Mouse (Mus musculus) midbrain, embryonic 13.5 days (tissue): ENCODE results near the gene Rdh16f2. TPM values are rescaled to one million over a fixed set of nuclear protein-coding genes. Genes with fewer than 3 reads are reported as not detected.
"Not testable (repeated sequence)": the region's sequence is repeated elsewhere in the genome, so short reads cannot be mapped to it uniquely, and the experiment has no call there.

Experiments used
- ATAC-seq: fragments of 200-750 bp; cut with Nextera tagmentation; 2 replicates; pipeline ENCODE4 v1.8.0; 2017; ENCODE audit warnings: mild to moderate bottlenecking, moderate TSS enrichment, moderate library complexity
- H3K27ac ChIP-seq: fragments of 300-500 bp; sonication (generic); 2 replicates; pipeline ENCODE4 v1.5.1; 2015; ENCODE audit warnings: inconsistent platforms, mild to moderate bottlenecking, moderate library complexity
- H3K27me3 ChIP-seq: fragments of 300-500 bp; sonication (generic); 2 replicates; pipeline ENCODE4 v1.6.1; 2015; ENCODE audit warnings: mild to moderate bottlenecking, inconsistent platforms
- H3K36me3 ChIP-seq: fragments of 300-500 bp; sonication (generic); 2 replicates; pipeline ENCODE4 v1.6.1; 2015; ENCODE audit warnings: mild to moderate bottlenecking, inconsistent platforms
- H3K4me1 ChIP-seq: fragments of 300-500 bp; sonication (generic); replicated peaks from 2 replicates; pipeline ENCODE4 v1.6.1; 2015; ENCODE audit warnings: inconsistent platforms
- H3K4me2 ChIP-seq: fragments of 300-500 bp; sonication (generic); replicated peaks from 2 replicates; pipeline ENCODE4 v1.6.1; 2015; ENCODE audit warnings: moderate library complexity, mild to moderate bottlenecking, inconsistent platforms
- H3K4me3 ChIP-seq: fragments of 300-500 bp; sonication (generic); replicated peaks from 2 replicates; pipeline ENCODE4 v1.5.1; 2015; ENCODE audit warnings: mild to moderate bottlenecking, inconsistent platforms
- H3K9ac ChIP-seq: fragments of 300-500 bp; sonication (generic); replicated peaks from 2 replicates; pipeline ENCODE4 v1.6.1; 2015; ENCODE audit warnings: mild to moderate bottlenecking, inconsistent platforms
- H3K9me3 ChIP-seq: fragments of 300-500 bp; sonication (generic); 2 replicates; pipeline ENCODE4 v1.6.1; 2016; ENCODE audit warnings: mild to moderate bottlenecking, inconsistent platforms
- WGBS: fragments of 180-500 bp; shearing (Covaris S2); methylation state at CpG from one replicate; pipeline ENCODE4 v1.1.7; 2015; 5-methylcytosine and 5-hydroxymethylcytosine counted together
- polyA plus RNA-seq: library from polyadenylated mRNA; unstranded; fragments of >200 nt; fragmentation: Nextera tagmentation; extraction: Ambion mirVana; gene quantifications from 2 replicates; pipeline ENCODE4 v1.2.1, GENCODE M21; 2015

The Rdh16f2 gene
- polyA plus RNA-seq, 1 experiment from 2014 or later: not detected

DNA sequence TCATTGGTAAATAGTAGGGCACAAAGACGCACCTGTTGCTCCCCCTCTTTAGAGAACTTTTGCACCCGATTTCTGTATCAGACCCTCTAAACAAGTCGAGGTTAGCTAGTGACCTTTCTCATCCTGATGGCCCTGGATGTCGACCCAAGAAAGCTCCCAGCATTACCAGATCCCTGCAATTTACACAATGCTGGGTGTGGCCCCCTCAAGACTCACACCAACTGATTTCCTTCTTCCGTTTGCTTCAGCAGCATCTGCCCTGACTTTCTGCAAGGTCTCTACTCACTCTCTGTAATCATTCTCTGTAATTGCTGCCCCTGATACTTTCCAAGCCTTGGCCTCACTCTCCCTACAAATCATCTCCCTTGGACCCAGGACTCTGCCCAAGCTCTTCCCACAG lies 30.4 kb downstream of the Rdh16f2 start:
- 79% methylated on average over 5 of the region's 5 CpGs for WGBS
- no peak for ATAC-seq

DNA sequence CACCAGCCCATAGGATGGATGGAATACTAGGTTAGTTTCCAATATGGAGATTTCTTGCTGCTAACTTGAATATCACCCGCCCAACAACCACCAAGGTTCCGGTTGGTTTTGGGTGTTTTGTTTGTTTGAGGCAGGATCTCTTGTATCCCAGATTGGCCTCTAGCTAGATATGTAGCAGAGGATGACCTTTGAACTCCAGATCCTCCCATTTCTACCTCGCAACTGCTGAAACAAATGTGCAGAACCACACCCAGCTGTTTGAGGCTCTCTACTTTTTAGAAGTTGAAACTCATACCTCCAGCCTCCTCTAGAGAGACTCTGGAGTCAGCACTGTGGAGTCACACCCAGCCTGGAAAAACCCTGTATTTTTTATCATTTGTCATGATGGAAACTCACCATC lies 31.2 kb downstream of the Rdh16f2 start:
- no peaks in the 10 kb centered on the region for H3K27me3 ChIP-seq
- H3K36me3 ChIP-seq: no peaks in the 10 kb centered on the region
- H3K4me1 ChIP-seq: no peaks in the 10 kb centered on the region
- H3K9ac ChIP-seq: no peak overlapping the region
- 89% methylated on average over 3 of the region's 3 CpGs for WGBS
- ATAC-seq: no peak
- H3K4me3 ChIP-seq: no peak overlapping the region
- H3K4me2 ChIP-seq: no peak overlapping the region
- no peaks in the 10 kb centered on the region for H3K9me3 ChIP-seq
- no peak overlapping the region for H3K27ac ChIP-seq

More for the DNA sequence above, 30.4 kb downstream of the Rdh16f2 start:
- no peak overlapping the region for H3K9ac ChIP-seq
- no peak overlapping the region for H3K27ac ChIP-seq
- H3K9me3 ChIP-seq: no peaks in the 10 kb centered on the region
- H3K36me3 ChIP-seq: no peaks in the 10 kb centered on the region
- no peak overlapping the region for H3K4me2 ChIP-seq
- H3K4me3 ChIP-seq: no peak overlapping the region
- no peaks in the 10 kb centered on the region for H3K27me3 ChIP-seq
- no peaks in the 10 kb centered on the region for H3K4me1 ChIP-seq

DNA sequence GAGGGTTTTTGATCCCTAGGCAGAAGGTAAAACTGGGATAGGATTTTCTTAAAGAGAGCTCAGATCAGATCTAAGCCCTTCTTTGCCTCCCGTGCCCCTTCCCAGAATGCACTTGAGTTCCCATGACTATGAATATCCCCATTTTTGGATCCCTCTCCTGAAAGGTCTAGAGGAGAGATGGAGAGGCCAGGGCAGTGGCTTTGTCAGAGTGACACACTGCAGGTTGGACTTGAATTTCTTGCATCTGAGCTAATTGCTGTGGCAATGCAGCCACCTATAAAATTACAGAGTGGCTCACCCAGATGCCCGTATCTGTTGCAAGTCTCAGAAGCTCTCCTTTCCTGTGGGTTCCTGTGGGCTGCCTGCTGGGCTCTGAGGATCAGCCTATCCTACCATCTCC lies 31.9 kb downstream of the Rdh16f2 start, which contains the start of gene Sdr9c7:
Gene Sdr9c7 (plus strand): TSS at position 301 of the 400 bp plus-strand sequence.
- Histone ChIP-seq H3K36me3 (no peaks in the 10 kb centered on the region), H3K27ac (no peak within 1 kb of the TSS), H3K27me3 (no peaks in the 10 kb centered on the region), H3K4me3 (no peak within 1 kb of the TSS), H3K4me1 (no peaks in the 10 kb centered on the region), H3K9me3 (no peaks in the 10 kb centered on the region), H3K4me2 (no peak within 1 kb of the TSS), H3K9ac (no peak within 1 kb of the TSS)
- 87% methylated on average over 2 of the region's 2 CpGs for WGBS
- ATAC-seq: no peak

DNA sequence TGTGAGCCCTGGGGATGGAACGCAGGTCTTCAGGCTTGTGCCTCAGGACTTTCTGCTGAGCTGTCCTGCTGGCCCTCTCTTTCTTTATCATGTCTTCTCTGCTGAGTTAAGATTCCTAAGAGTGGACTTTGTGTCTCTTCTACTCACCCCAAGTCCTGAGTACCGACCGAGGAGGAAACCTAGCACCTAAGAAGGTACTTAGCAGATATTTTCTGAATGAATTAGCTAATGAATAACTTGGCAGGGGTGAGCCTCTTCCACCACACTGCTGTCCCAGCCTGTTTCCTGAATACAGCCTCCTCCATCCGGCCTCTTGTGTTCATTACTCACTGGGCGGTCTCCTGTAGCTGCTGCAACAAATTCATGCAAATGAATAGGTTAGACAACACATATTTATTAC lies 33.5 kb downstream of the Rdh16f2 start:
- Histone ChIP-seq H3K27ac (no peak overlapping the region), H3K27me3 (no peaks in the 10 kb centered on the region), H3K4me3 (no peak overlapping the region), H3K4me1 (no peaks in the 10 kb centered on the region), H3K9ac (no peak overlapping the region), H3K4me2 (no peak overlapping the region), H3K36me3 (no peaks in the 10 kb centered on the region), H3K9me3 (no peaks in the 10 kb centered on the region)
- WGBS: 76% methylated on average over 5 of the region's 5 CpGs
- no peak for ATAC-seq

DNA sequence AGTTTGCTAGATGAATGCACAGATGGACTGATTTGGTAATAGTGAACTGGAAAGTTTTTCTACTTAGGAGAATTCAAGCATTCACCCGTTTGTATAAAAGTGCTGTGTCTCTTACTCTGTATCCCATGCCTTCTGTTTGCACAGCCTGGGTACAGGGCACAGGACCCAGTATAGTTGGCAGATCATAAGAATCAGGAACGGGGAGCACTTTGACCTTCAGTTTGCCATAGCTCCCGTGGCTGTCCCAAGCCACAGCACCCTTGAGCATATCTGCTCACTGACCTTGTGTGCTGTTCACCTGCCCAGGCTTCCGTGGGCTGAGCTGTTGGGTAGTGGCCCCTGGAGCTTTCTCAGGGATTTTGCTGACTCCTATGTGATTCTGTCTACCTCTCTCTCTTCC lies 35.5 kb downstream of the Rdh16f2 start:
- Histone ChIP-seq H3K9ac (no peak overlapping the region), H3K4me1 (0 out of 2 replicates have a peak, but pooled peaks cover 2% of the 10 kb centered on the region), H3K4me3 (no peak overlapping the region), H3K36me3 (no peaks in the 10 kb centered on the region), H3K27me3 (no peaks in the 10 kb centered on the region), H3K4me2 (no peak overlapping the region), H3K27ac (no peak overlapping the region), H3K9me3 (no peaks in the 10 kb centered on the region)
- WGBS: 78% methylated on average over 4 of the region's 4 CpGs
- ATAC-seq: no peak

DNA sequence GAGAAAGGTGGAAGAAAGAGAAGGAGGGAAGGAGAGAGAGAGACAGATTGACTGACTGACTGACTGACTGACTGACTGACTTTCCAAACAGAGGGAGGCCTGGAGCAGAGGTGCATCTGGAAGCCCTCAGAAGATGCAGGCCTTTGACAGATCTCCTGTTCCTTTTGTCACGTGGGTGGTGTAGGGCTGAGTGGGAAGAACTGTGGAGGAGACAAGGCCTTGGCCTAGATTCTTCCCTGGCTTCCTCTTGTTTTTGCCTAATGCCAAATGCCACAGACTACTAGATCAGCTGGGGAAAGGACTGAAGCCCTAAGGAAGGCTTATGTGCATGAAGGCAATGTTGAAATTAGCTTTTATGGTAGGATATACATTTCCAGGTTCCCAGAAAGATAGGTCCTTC lies 36.8 kb downstream of the Rdh16f2 start:
- Histone ChIP-seq H3K9me3 (no peaks in the 10 kb centered on the region), H3K9ac (no peak overlapping the region), H3K4me2 (no peak overlapping the region), H3K27ac (no peak overlapping the region), H3K27me3 (no peaks in the 10 kb centered on the region), H3K4me3 (no peak overlapping the region), H3K4me1 (0 out of 2 replicates have a peak, but pooled peaks cover 2% of the 10 kb centered on the region), H3K36me3 (no peaks in the 10 kb centered on the region)
- 40% methylated on average over 1 of the region's 1 CpGs for WGBS
- no peak for ATAC-seq

DNA sequence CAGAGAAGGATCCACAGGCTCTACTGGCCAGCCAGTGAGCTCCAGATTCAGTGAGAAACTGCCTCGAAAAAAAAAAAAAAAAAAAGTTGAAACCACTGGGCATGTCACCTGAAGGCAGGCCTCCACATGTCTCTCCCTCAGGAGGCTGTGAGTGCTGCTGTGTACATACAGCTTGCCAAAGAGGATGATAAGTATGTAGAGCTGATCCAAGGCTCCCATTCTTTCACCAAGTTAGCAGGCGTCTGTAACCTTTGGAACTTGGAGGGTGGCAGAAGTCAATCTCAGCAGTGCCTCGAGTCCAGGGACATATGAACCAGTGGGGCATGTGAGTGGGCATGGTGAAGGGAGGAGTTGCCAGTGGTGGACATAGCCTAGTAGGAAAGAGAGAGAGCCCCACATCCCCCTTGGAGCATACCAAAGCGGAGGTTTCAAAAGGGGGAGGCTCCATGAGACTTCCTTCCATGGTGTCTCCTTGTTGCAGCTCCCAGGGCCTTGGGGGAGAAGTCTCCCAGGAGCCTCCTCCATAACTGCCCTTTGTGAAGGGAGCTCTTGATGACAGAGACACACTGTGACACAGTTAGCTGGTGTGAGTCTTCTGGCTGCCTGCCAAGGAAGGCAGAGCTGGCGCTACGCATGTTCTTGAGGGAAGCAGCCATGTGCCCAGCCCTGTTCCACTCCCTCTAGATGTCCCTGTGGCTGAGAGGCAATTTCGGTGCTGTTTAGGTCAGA lies 38.6 kb downstream of the Rdh16f2 start:
- H3K36me3 ChIP-seq: no peaks in the 10 kb centered on the region
- no peak overlapping the region for H3K4me3 ChIP-seq
- no peak for ATAC-seq
- H3K9ac ChIP-seq: no peak overlapping the region
- H3K4me2 ChIP-seq: no peak overlapping the region
- no peak overlapping the region for H3K27ac ChIP-seq
- no peaks in the 10 kb centered on the region for H3K9me3 ChIP-seq
- WGBS: 72% methylated on average over 7 of the region's 7 CpGs
- H3K27me3 ChIP-seq: no peaks in the 10 kb centered on the region
- 0 out of 2 replicates have a peak, but pooled peaks cover 2% of the 10 kb centered on the region for H3K4me1 ChIP-seq

DNA sequence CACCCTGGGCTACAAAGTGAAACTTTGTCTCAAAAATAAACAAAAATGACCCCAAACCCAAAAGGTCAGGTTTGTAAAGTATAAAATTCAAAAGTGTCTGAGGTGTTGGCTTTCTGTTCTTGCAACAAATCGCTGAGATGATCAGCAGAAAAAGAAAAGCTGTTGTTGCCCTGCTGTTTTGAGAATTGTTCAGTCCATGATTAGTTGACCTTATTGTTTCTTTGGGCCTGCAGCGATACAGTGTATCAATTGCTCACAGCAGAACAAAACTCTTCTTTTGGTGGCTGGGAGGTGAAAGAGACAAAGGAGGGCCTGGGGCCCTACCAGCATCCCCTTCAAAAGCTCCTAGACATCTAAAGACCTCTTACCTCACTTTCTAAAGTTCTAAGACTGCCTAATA lies 39.9 kb downstream of the Rdh16f2 start:
- Histone ChIP-seq H3K4me2 (no peak overlapping the region), H3K9me3 (no peaks in the 10 kb centered on the region), H3K36me3 (no peaks in the 10 kb centered on the region), H3K27ac (no peak overlapping the region), H3K4me1 (0 out of 2 replicates have a peak, but pooled peaks cover 2% of the 10 kb centered on the region), H3K4me3 (no peak overlapping the region), H3K27me3 (no peaks in the 10 kb centered on the region), H3K9ac (no peak overlapping the region)
- ATAC-seq: no peak
- WGBS: 66% methylated on average over 2 of the region's 2 CpGs

DNA sequence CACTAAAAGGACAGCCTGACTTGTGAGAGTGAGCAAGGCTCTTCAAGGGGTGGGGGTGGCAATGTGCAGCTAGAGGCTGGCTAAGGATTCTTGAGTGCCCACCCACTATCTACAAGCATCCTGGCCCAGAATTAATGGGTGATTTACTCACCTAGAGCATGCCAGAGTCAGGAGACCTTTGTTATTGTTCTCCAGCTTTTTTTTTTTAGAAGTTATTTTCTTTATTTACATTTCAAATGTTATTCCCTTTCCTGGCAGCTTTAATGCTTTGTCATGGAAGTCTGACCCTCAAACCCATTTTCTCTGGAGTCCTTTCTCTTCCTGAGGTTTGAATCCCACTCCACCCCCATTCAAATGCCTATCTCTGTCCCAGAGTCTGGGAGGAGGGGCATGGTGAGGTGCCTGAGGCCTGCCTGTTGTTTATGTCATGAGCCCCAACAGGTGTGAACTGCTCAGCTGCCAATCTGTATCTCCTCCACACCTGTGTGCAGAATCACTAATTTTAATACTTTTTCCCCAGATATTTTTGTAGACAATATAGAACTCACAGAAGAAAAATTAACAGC lies 41.2 kb downstream of the Rdh16f2 start:
- no peaks in the 10 kb centered on the region for H3K36me3 ChIP-seq
- H3K9me3 ChIP-seq: no peaks in the 10 kb centered on the region
- no peak overlapping the region for H3K27ac ChIP-seq
- H3K4me1 ChIP-seq: 0 out of 2 replicates have a peak, but pooled peaks cover 2% of the 10 kb centered on the region
- H3K27me3 ChIP-seq: no peaks in the 10 kb centered on the region
- no peak for ATAC-seq
- H3K4me3 ChIP-seq: no peak overlapping the region
- H3K4me2 ChIP-seq: no peak overlapping the region
- H3K9ac ChIP-seq: no peak overlapping the region

DNA sequence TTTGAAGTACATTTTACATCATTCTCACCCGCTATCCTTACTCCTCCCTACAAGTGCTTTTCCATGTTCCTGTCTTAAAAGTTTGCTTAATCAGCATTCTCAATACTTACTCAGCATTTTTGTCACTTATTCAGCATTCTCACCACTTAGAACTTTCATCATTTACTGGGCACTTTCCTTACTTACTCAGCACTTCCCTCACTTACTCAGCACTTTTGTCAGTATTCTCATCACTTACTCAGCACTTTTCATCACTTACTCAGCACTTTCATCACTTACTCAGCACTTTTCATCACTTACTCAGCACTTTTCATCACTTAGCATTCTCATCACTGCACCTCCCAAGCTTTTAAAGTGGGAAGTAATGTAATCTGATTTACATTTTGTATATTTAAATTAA lies 49.3 kb downstream of the Rdh16f2 start:
- H3K27me3 ChIP-seq: no peaks in the 10 kb centered on the region
- no peaks in the 10 kb centered on the region for H3K9me3 ChIP-seq
- H3K4me3 ChIP-seq: no peak overlapping the region
- H3K4me1 ChIP-seq: no peaks in the 10 kb centered on the region
- 86% methylated on average over 1 of the region's 1 CpGs for WGBS
- no peak overlapping the region for H3K9ac ChIP-seq
- no peak overlapping the region for H3K4me2 ChIP-seq
- no peak for ATAC-seq
- no peaks in the 10 kb centered on the region for H3K36me3 ChIP-seq
- no peak overlapping the region for H3K27ac ChIP-seq

DNA sequence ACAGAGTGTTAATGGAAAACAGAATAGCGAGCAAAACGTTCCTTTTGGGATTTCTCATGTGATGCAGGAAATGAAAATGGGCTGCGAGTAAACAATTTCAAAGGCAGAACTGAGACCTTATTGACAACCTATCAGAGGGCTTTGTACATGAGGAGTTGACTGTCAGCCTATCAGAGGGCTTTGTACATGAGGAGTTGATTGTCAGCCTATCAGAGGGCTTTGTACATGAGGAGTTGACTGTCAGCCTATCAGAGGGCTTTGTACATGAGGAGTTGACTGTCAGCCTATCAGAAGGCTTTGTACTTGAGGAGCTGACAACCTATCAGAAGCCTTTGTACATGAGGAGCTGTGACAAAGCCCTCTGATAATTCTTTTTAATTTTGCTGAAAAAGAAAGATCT lies 50.9 kb downstream of the Rdh16f2 start:
- 91% methylated on average over 3 of the region's 3 CpGs for WGBS
- H3K4me3 ChIP-seq, ATAC-seq, H3K36me3 ChIP-seq, H3K27ac ChIP-seq, H3K4me1 ChIP-seq, H3K9me3 ChIP-seq, H3K9ac ChIP-seq, H3K4me2 ChIP-seq, H3K27me3 ChIP-seq: not testable (repeated sequence)

DNA sequence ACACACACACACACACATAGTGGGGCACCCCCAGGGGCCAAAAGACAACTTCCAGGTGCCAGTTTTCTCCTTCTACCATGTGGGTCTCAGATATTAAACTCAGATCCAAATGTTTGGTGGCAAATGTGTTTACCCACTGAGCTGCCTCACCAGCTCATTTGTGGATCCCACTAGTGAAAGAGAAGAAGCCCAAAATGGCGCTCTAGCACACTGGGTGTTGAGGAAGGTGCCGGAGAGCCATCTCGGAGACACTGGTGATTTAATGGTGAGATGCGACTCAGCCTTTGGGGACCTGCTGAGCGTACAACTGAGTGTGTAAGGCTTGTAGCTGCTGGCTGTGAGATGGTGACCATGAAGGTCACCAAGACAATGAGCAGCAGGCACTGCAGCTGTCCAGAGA lies 51.4 kb downstream of the Rdh16f2 start:
- ATAC-seq: no peak
- Histone ChIP-seq H3K36me3 (no peaks in the 10 kb centered on the region), H3K4me1 (no peaks in the 10 kb centered on the region), H3K9me3 (no peaks in the 10 kb centered on the region), H3K9ac (no peak overlapping the region), H3K4me3 (no peak overlapping the region), H3K27me3 (no peaks in the 10 kb centered on the region), H3K27ac (no peak overlapping the region), H3K4me2 (no peak overlapping the region)
- WGBS: 96% methylated on average over 5 of the region's 5 CpGs

DNA sequence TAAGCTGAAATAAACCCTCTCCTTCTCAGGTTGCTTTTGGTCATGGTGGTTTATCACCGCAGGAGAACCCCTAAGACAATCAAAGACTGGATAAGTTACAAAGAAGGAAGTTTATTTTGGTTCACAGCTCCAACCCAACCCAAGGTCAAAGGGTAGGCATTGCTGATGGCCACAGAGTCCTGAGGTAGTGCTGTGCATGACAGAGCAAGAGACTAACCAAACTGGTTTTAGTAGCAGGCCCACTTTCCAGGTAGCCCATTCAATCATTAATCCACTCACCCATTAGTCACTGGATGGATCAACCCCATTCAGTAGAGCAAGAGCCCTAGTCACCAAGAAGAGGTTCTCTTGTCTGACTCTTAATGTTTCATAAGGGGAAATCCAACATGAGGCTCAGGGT lies 56.0 kb downstream of the Rdh16f2 start:
- ATAC-seq: no peak

More for the DNA sequence above, 56.0 kb downstream of the Rdh16f2 start:
- H3K27ac ChIP-seq: no peak overlapping the region
- WGBS: 95% methylated on average over 1 of the region's 1 CpGs
- no peak overlapping the region for H3K9ac ChIP-seq
- H3K36me3 ChIP-seq: no peaks in the 10 kb centered on the region
- H3K4me1 ChIP-seq: no peaks in the 10 kb centered on the region
- H3K4me2 ChIP-seq: no peak overlapping the region
- H3K4me3 ChIP-seq: no peak overlapping the region
- no peaks in the 10 kb centered on the region for H3K9me3 ChIP-seq
- H3K27me3 ChIP-seq: no peaks in the 10 kb centered on the region
